Mouse (Mus musculus): ENCODE measurements around the gene Olfr558. TPM values are rescaled to one million over a fixed set of nuclear protein-coding genes. Genes with fewer than 3 reads are reported as not detected.

The Olfr558 gene
- polyA plus RNA-seq (2012; rRNA removed; ENCODE audit: low replicate concordance): 9.2 and 10.1 TPM in 2 replicates

GRCm38 (mm10) chr7:102701915-102702314 is at the start of gene Olfr558:
Gene Olfr558, plus strand, starts transcription at chr7:102702215.

GRCm38 (mm10) chr7:102658523-102658922 is 43.5 kb upstream of the Olfr558 start, which contains the start of gene Olfr555:
Gene Olfr555, plus strand, starts transcription at chr7:102658823.

GRCm38 (mm10) chr7:102664599-102664998 is 37.4 kb upstream of the Olfr558 start, which contains the start of gene Olfr556:
Gene Olfr556, plus strand, starts transcription at chr7:102664899.

GRCm38 (mm10) chr7:102686944-102687501 is 15.0 kb upstream of the Olfr558 start, which contains the start of gene Trim68:
Gene Trim68, minus strand, starts transcription at chr7:102687327.

GRCm38 (mm10) chr7:102695358-102696125 is 6.5 kb upstream of the Olfr558 start, which contains the start of gene Olfr557:
Gene Olfr557, plus strand, starts transcription at chr7:102695910.

GRCm38 (mm10) chr7:102718970-102719369 is 17.0 kb downstream of the Olfr558 start, which contains the start of gene Olfr33:
Gene Olfr33, minus strand, starts transcription at chr7:102719070.

DNA sequence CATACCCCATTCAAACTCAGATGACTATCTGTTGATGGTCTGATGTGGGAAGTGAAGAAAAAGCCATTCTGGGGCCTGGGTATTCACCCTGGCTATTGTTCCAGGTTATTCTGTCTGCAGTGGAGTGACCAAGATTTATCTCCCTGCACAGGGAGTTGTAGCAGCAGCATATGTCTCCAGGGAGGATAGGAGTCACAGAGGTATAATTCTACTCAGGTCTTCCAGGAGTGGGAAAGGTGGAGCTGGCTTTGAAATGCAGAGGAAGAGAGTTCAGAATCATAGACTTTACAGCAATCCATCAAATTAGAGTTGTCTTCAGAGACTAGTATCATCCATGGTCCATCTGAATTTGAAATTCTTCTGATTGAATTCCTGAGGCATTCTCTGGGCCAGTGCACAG is 25.4 kb downstream of the Olfr558 start, which contains the start of gene Olfr559:
Gene Olfr559 (minus strand): TSS at position 101 of the 400 bp plus-strand sequence.

GRCm38 (mm10) chr7:102759266-102759665 is 57.3 kb downstream of the Olfr558 start, which contains the start of the genes Olfr560 and Olfr78:
Gene Olfr560, minus strand, starts transcription at chr7:102759366.
Gene Olfr78, minus strand, starts transcription at chr7:102759471.

Other genes with a start within 250 kb of the Olfr558 start
- gene Olfr543, start 220.5 kb upstream of the Olfr558 start, polyA plus RNA-seq (2012; rRNA removed; ENCODE audit: low replicate concordance): not detected in 2 replicates
- not detected in 2 replicates for gene Olfr544, start 213.9 kb upstream of the Olfr558 start, polyA plus RNA-seq (2012; rRNA removed; ENCODE audit: low replicate concordance)
- not detected in 2 replicates for gene Olfr545, start 202.6 kb upstream of the Olfr558 start, polyA plus RNA-seq (2012; rRNA removed; ENCODE audit: low replicate concordance)
- gene Olfr547, start 167.5 kb upstream of the Olfr558 start, polyA plus RNA-seq (2012; rRNA removed; ENCODE audit: low replicate concordance): not detected in 2 replicates
- not detected in 2 replicates for gene Olfr548-ps1, start 161.3 kb upstream of the Olfr558 start, polyA plus RNA-seq (2012; rRNA removed; ENCODE audit: low replicate concordance)
- gene Olfr549, start 152.3 kb upstream of the Olfr558 start, polyA plus RNA-seq (2012; rRNA removed; ENCODE audit: low replicate concordance): not detected in 2 replicates
- gene Trim21, start 136.7 kb upstream of the Olfr558 start, polyA plus RNA-seq (2012; rRNA removed; ENCODE audit: low replicate concordance): 7.0 and 10.4 TPM in 2 replicates
- not detected in 2 replicates for gene Olfr550, start 130.8 kb upstream of the Olfr558 start, polyA plus RNA-seq (2012; rRNA removed; ENCODE audit: low replicate concordance)
- gene Olfr551, start 110.3 kb upstream of the Olfr558 start, polyA plus RNA-seq (2012; rRNA removed; ENCODE audit: low replicate concordance): not detected in 2 replicates
- gene Olfr552, start 104.4 kb upstream of the Olfr558 start, polyA plus RNA-seq (2012; rRNA removed; ENCODE audit: low replicate concordance): not detected in 2 replicates
- gene Olfr553, start 84.0 kb upstream of the Olfr558 start, polyA plus RNA-seq (2012; rRNA removed; ENCODE audit: low replicate concordance): not detected in 2 replicates
- not detected in 2 replicates for gene Olfr554, start 63.8 kb upstream of the Olfr558 start, polyA plus RNA-seq (2012; rRNA removed; ENCODE audit: low replicate concordance)
- not detected in 2 replicates for gene Olfr555, start 43.4 kb upstream of the Olfr558 start, polyA plus RNA-seq (2012; rRNA removed; ENCODE audit: low replicate concordance)
- not detected in 2 replicates for gene Olfr556, start 37.3 kb upstream of the Olfr558 start, polyA plus RNA-seq (2012; rRNA removed; ENCODE audit: low replicate concordance)
- gene Trim68, start 14.9 kb upstream of the Olfr558 start, polyA plus RNA-seq (2012; rRNA removed; ENCODE audit: low replicate concordance): 41.4 and 44.2 TPM in 2 replicates
- not detected in 2 replicates for gene Olfr557, start 6.3 kb upstream of the Olfr558 start, polyA plus RNA-seq (2012; rRNA removed; ENCODE audit: low replicate concordance)
- gene Olfr33, start 16.9 kb downstream of the Olfr558 start, polyA plus RNA-seq (2012; rRNA removed; ENCODE audit: low replicate concordance): not detected in 2 replicates
- not detected in 2 replicates for gene Olfr559, start 25.3 kb downstream of the Olfr558 start, polyA plus RNA-seq (2012; rRNA removed; ENCODE audit: low replicate concordance)
- 0.17 and 0.27 TPM in 2 replicates for gene Olfr560, start 57.2 kb downstream of the Olfr558 start, polyA plus RNA-seq (2012; rRNA removed; ENCODE audit: low replicate concordance)
- 11.4 and 14.6 TPM in 2 replicates for gene Olfr78, start 57.3 kb downstream of the Olfr558 start, polyA plus RNA-seq (2012; rRNA removed; ENCODE audit: low replicate concordance)
- gene Olfr561, start 69.0 kb downstream of the Olfr558 start, polyA plus RNA-seq (2012; rRNA removed; ENCODE audit: low replicate concordance): 0.12 TPM in 1 of 2 replicates, not detected in the other
- not detected in 2 replicates for gene Olfr564, start 101.3 kb downstream of the Olfr558 start, polyA plus RNA-seq (2012; rRNA removed; ENCODE audit: low replicate concordance)
- not detected in 2 replicates for gene Olfr566, start 156.6 kb downstream of the Olfr558 start, polyA plus RNA-seq (2012; rRNA removed; ENCODE audit: low replicate concordance)
- not detected in 2 replicates for gene Olfr568, start 174.9 kb downstream of the Olfr558 start, polyA plus RNA-seq (2012; rRNA removed; ENCODE audit: low replicate concordance)
- not detected in 2 replicates for gene Olfr569, start 188.7 kb downstream of the Olfr558 start, polyA plus RNA-seq (2012; rRNA removed; ENCODE audit: low replicate concordance)
- gene Olfr570, start 192.4 kb downstream of the Olfr558 start, polyA plus RNA-seq (2012; rRNA removed; ENCODE audit: low replicate concordance): not detected in 2 replicates
- gene Olfr571, start 215.3 kb downstream of the Olfr558 start, polyA plus RNA-seq (2012; rRNA removed; ENCODE audit: low replicate concordance): not detected in 2 replicates
- not detected in 2 replicates for gene Olfr572, start 222.2 kb downstream of the Olfr558 start, polyA plus RNA-seq (2012; rRNA removed; ENCODE audit: low replicate concordance)
- gene Olfr573-ps1, start 240.4 kb downstream of the Olfr558 start, polyA plus RNA-seq (2012; rRNA removed; ENCODE audit: low replicate concordance): not detected in 2 replicates
- not detected in 2 replicates for gene Olfr574, start 246.3 kb downstream of the Olfr558 start, polyA plus RNA-seq (2012; rRNA removed; ENCODE audit: low replicate concordance)